Mouse (Mus musculus) ES-Bruce4 (cell line): Measurements from ENCODE around the gene Mbd3l2. TPM values are rescaled to one million over a fixed set of nuclear protein-coding genes. Genes with fewer than 3 reads are reported as not detected.

Experiments
- H3K27ac ChIP-seq: 2 replicates; pipeline ENCODE4 v1.5.1; 2012; ENCODE audit warnings: low read length, inconsistent platforms; ENCODE audit not compliant: insufficient read depth
- H3K27me3 ChIP-seq: 2 replicates; pipeline ENCODE4 v1.6.1; 2012; ENCODE audit warnings: mild to moderate bottlenecking, low read length, inconsistent platforms; ENCODE audit not compliant: control insufficient read depth, poor library complexity, insufficient read depth, severe bottlenecking
- H3K36me3 ChIP-seq: 2 replicates; pipeline ENCODE4 v1.6.1; 2012; ENCODE audit warnings: inconsistent platforms, mild to moderate bottlenecking, low read length, moderate library complexity; ENCODE audit not compliant: control insufficient read depth, poor library complexity, insufficient read depth, severe bottlenecking
- H3K4me1 ChIP-seq: one replicate; pipeline ENCODE4 v1.8.1; 2011; ENCODE audit warnings: low read length; ENCODE audit not compliant: control insufficient read depth, insufficient read depth
- H3K4me3 ChIP-seq: 2 replicates; pipeline ENCODE4 v1.5.1; 2011; ENCODE audit warnings: low read depth, mild to moderate bottlenecking, low read length
- H3K9ac ChIP-seq: 2 replicates; pipeline ENCODE4 v1.6.1; 2012; ENCODE audit warnings: low read depth, mild to moderate bottlenecking, inconsistent platforms; ENCODE audit not compliant: poor library complexity, severe bottlenecking
- H3K9me3 ChIP-seq: replicated peaks from 2 replicates; pipeline ENCODE4 v1.6.1; 2012; ENCODE audit warnings: mild to moderate bottlenecking, low read length, inconsistent platforms; ENCODE audit not compliant: control insufficient read depth, poor library complexity, insufficient read depth, severe bottlenecking
- CTCF ChIP-seq: IDR thresholded peaks from one replicate; pipeline ENCODE4 v1.8.1; 2011; ENCODE audit warnings: low read depth, low read length
- EP300 ChIP-seq: IDR thresholded peaks from 2 replicates; pipeline ENCODE4 v1.6.1; 2011; ENCODE audit warnings: low read depth, low read length; ENCODE audit not compliant: insufficient read depth
- POLR2A ChIP-seq: IDR thresholded peaks from one replicate; pipeline ENCODE4 v1.8.1; 2011; ENCODE audit warnings: low read length; ENCODE audit not compliant: insufficient read depth
- polyA plus RNA-seq: library from polyadenylated mRNA; stranded (reverse); fragments of >200 nt; gene quantifications from 2 replicates; pipeline ENCODE4 v1.2.4, GENCODE M21; 2011; ENCODE audit warnings: low read depth; ENCODE audit not compliant: missing spikeins, insufficient read depth, insufficient read length

Gene Mbd3l2
- polyA plus RNA-seq, 1 experiment, result not detected

DNA sequence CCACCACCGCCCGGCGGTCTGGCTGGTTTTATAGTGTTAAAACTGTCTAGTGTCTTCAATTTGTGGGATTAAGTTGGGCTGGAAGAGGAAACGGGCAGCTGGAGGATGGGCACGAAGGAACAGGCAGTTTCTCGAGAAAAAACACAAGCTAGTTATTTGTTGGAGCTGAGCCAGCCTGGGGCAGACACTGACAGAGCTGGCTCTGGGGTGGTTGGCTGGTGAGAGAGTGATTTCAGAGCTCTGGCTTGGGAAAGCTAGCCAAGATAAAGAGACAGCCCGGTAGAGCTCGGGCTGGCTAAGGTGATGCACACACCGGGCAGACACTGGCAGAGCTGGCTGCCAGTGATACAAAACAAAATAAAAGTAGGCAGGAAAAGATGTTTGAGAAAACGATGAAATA is 1.2 kb downstream of the Mbd3l2 start:
- Histone ChIP-seq H3K4me3 (no peak overlapping the region), H3K9ac (no peak overlapping the region), H3K9me3 (no peaks in the 10 kb centered on the region), H3K27me3 (no peaks in the 10 kb centered on the region), H3K4me1 (no peaks in the 10 kb centered on the region), H3K36me3 (no peaks in the 10 kb centered on the region), H3K27ac (no peak overlapping the region)
- no peak for TF ChIP-seq EP300

- H3K27me3 ChIP-seq, result no peaks in the 10 kb centered on the region
- no peak overlapping the region for H3K9ac ChIP-seq
- H3K9me3 ChIP-seq, result no peaks in the 10 kb centered on the region
- TF ChIP-seq CTCF (no peak), POLR2A (no peak), EP300 (no peak)
- H3K4me3 ChIP-seq, result no peak overlapping the region
- no peak overlapping the region for H3K27ac ChIP-seq
- no peaks in the 10 kb centered on the region for H3K4me1 ChIP-seq
- H3K36me3 ChIP-seq, result no peaks in the 10 kb centered on the region; the same call in 1 of the 2 replicates
Measured at GRCm38 (mm10) chr9:18456520-18456919, 26.1 kb downstream of the Mbd3l2 start.

- Histone ChIP-seq H3K9ac (no peak overlapping the region), H3K9me3 (peaks cover 19% of the 10 kb centered on the region), H3K4me1 (no peaks in the 10 kb centered on the region), H3K27me3 (no peaks in the 10 kb centered on the region), H3K4me3 (no peak overlapping the region), H3K36me3 (no peaks in the 10 kb centered on the region), H3K27ac (no peak overlapping the region)
- TF ChIP-seq EP300 (no peak), POLR2A (no peak), CTCF (no peak)
Measured at GRCm38 (mm10) chr9:18467350-18467749, 36.9 kb downstream of the Mbd3l2 start.

DNA sequence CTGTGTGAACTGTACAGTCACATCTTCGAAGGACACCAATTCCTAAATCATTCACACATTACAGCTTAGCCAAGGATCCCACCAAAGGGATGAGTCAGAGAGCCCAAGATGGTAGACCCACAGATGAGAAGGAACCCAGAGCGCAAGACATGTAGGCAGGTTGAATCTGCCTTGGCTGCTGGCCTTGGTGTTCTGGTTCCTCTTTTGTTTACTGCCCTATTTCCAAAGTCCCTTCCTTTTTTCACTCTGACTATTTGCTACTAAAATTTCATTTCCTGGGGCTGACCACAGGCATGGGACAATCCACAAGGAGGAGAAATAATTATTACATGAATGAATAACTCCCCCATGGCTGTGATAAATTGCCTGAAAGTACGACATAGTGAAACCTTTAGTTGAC is 37.6 kb downstream of the Mbd3l2 start:
- Histone ChIP-seq H3K9me3 (peaks cover 15% of the 10 kb centered on the region), H3K4me3 (no peak overlapping the region), H3K4me1 (no peaks in the 10 kb centered on the region), H3K9ac (no peak overlapping the region), H3K27me3 (no peaks in the 10 kb centered on the region), H3K36me3 (no peaks in the 10 kb centered on the region), H3K27ac (no peak overlapping the region)
- TF ChIP-seq POLR2A (no peak), EP300 (no peak), CTCF (no peak)

- TF ChIP-seq CTCF, result no peak
- TF ChIP-seq EP300, result no peak
- no peak for TF ChIP-seq POLR2A
- Histone ChIP-seq H3K36me3 (no peaks in the 10 kb centered on the region), H3K4me1 (no peaks in the 10 kb centered on the region), H3K4me3 (peak overlapping the region; percentile 90), H3K9ac (peak overlapping the region; percentile 68), H3K27ac (peak overlapping the region; percentile 65; the same call in 1 of the 2 replicates), H3K9me3 (no peaks in the 10 kb centered on the region), H3K27me3 (no peaks in the 10 kb centered on the region)
Measured at GRCm38 (mm10) chr9:18473324-18474128, 43.1 kb downstream of the Mbd3l2 start.

DNA sequence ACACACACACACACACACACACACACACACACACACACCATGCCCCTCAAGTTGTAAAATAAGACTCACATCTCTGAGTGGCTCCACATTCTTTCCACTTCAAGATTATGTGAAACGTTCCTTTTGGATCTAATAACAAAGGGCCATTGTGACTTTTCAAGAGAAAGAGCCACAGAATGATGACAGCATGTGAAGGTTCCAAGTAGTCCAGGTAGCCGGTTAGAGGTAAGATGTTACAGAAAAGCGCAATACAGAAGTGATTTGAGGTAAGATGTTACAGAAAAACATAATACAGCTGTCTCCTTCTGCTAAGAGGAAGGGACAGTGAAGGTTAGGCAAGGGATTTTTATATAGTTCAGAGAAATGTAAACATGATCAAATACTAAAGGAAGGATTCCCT is 47.7 kb downstream of the Mbd3l2 start, which contains the start of the genes Zfp558 and Mbd3l1:
Gene Zfp558 (minus strand): TSS at position 101 of the 400 bp plus-strand sequence.
Gene Mbd3l1 (plus strand): TSS at position 192 of the 400 bp plus-strand sequence.
- H3K9ac ChIP-seq, result no peak within 1 kb of the TSS
- H3K27me3 ChIP-seq, result no peaks in the 10 kb centered on the region
- TF ChIP-seq CTCF (no peak), POLR2A (no peak), EP300 (no peak)
- H3K36me3 ChIP-seq, result no peaks in the 10 kb centered on the region
- no peak within 1 kb of the TSS for H3K27ac ChIP-seq
- no peaks in the 10 kb centered on the region for H3K9me3 ChIP-seq
- no peaks in the 10 kb centered on the region for H3K4me1 ChIP-seq
- no peak within 1 kb of the TSS for H3K4me3 ChIP-seq

Other genes with a start within 250 kb of the Mbd3l2 start
- gene Chordc1, start 138.5 kb upstream of the Mbd3l2 start, polyA plus RNA-seq, result 120 and 141 TPM in 2 replicates
- 0.24 TPM in 1 of 2 replicates, not detected in the other for gene Naalad2, start 27.7 kb upstream of the Mbd3l2 start, polyA plus RNA-seq
- gene Ubtfl1, start 26.2 kb upstream of the Mbd3l2 start, polyA plus RNA-seq, result 0.30 and 0.31 TPM in 2 replicates
- 3.3 and 3.9 TPM in 2 replicates for gene Zfp558, start 47.6 kb downstream of the Mbd3l2 start, polyA plus RNA-seq
- not detected in 2 replicates for gene Mbd3l1, start 47.7 kb downstream of the Mbd3l2 start, polyA plus RNA-seq
- gene Muc16, start 243.9 kb downstream of the Mbd3l2 start, polyA plus RNA-seq, result 0.03 and 0.15 TPM in 2 replicates